Mouse (Mus musculus): Measurements from ENCODE around the gene Hps4.
"Not testable (repeated sequence)": the region's sequence is repeated elsewhere in the genome, so short reads cannot be mapped to it uniquely, and the experiment has no call there.

Gene Hps4

DNA sequence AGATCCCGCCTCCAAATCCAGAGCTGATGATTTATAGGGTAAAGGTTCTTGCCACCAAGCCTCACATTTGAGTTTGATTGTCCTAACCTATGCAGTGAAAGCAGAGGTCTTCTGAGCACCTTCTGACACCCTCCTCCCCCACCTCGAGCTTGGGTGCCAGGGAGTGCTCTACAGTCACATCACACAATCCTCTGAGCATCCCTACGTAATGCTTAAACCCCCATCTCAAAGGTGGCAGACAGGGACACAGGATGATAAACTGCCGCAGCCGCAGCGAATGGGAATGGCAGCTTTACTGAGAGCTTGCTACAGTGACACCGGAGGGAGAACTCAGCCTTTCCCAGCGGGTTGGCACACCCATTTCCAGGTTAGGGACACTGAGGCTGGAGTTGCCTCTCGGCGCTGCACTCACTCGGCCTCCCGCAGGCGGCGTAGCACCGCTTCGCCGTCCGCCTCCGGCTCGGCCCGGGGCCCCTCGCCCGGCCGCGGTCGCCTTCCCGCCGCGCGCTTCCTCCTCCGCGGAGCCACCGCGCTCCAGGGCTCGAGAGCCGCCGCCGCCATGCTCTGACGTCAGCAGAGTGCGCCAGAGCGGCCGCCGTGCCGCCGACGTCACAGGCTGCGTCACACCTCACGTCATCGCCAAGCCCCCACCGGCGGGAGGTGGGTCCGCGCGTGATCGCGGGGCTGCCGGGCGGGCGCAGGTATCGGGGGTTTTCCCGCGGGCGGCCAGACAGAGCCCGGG, at the start of gene Hps4, which contains the start of gene Srrd:
Gene Hps4 (plus strand): TSS at position 621 of the 742 bp plus-strand sequence.
Gene Srrd (minus strand): TSS at position 578 of the 742 bp plus-strand sequence.
- peak; percentile 82 for DNase-seq

- no peak for DNase-seq
Measured at GRCm38 (mm10) chr5:112293800-112294199, 49.1 kb upstream of the Hps4 start.

DNA sequence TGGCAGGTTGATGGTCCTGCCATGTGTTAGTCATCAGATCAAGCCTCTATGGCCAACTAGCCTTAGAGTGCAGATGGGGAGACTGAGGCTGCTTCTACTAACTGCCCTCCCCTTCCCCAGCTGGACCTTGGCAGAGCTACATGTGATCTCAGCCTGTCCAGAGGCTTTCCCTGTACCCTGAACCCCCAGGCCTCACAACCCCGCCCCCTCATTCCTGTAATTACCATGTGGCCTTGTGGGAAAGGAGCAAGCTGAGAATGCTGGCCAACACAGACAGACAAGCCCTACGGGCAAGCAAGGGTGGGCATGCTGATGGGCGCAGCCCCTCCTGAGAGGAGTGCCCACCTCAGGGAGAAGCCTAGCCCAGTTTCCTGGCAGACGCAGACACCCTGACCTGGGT, 48.2 kb upstream of the Hps4 start:
- no peak for DNase-seq

DNA sequence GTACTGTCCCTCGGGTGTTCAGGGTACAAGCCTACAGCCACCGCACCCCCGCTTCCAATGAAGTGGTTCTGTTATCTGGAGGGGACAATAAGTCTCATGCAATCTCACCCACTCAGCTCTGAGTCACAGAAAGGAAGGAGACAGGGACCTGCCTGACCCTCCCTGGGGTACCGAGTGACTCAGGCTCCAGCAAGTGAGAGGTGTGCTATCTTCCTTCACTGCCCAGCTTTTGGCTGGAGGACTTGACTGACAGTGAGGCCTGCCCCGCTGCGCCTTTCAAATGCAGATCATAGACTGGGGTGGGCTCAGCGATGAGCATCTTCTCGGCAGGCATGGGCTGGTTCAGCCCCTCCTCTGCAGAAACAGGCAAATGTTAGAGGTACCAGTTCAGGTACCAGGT, 47.7 kb upstream of the Hps4 start:
- DNase-seq, result no peak

DNA sequence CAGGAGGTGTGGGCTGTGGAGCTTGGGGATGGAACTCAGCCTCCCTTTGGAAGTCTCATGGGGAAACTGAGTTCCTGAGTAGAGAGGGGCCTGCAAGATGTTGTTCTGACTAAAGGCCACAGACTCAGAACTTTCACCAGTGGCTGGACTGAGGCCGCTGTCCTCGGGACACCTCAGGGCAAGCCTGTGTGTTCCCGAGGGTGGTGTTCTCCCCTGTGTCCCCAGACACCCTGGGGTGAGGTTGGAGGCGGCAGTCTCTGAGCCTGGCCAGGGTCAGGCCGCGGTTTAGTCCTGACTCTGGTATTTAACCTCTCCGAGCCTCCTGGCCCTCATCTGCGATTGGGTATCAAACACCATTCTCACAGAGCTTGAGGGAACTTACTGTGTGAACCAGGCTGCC, 47.3 kb upstream of the Hps4 start:
- no peak for DNase-seq

- DNase-seq, result no peak
Measured at GRCm38 (mm10) chr5:112296404-112297181, 46.3 kb upstream of the Hps4 start.

DNA sequence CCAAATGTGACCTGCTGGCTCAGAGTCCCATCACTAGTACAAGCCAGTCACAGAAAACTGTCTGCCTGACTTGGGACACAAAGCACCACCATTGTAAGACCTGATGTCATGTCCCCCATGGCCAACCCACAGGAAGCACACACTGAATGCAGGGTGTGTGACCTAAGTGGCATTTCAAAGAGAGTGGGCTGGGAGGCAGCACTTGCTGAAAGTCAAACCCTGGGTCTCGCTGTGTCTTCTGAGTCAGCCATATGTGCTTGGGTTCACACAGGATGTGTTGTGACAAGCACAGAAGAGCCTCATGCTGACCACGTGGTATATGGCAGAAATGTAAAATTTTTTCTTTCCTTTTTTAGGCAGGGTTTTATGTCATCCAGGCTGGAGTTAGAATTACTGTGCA, 45.6 kb upstream of the Hps4 start:
- DNase-seq, result no peak

GRCm38 (mm10) chr5:112298226-112298988, 44.5 kb upstream of the Hps4 start:
- peak; percentile 71 for DNase-seq

DNA sequence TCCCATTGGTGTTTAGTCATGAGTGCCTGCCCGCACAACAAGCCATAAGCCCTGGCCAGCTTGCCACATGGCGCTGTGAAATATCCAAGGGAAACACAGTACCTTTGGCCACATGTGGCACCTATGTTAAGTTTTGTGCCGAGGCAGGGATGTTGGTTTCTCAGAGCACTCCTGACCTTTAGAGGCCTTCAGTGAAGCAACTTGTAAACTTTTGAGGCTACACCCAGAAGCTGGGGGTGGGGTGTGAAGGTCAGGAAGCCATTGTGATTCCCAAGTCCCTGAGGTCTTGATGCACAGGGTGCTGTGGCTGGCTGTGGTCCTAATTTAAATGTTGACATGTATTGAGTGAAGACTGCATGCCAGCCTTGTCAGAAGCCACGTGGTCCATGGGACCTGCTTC, 43.5 kb upstream of the Hps4 start:
- no peak for DNase-seq

- no peak for DNase-seq
Measured at GRCm38 (mm10) chr5:112300112-112300511, 42.8 kb upstream of the Hps4 start.

DNA sequence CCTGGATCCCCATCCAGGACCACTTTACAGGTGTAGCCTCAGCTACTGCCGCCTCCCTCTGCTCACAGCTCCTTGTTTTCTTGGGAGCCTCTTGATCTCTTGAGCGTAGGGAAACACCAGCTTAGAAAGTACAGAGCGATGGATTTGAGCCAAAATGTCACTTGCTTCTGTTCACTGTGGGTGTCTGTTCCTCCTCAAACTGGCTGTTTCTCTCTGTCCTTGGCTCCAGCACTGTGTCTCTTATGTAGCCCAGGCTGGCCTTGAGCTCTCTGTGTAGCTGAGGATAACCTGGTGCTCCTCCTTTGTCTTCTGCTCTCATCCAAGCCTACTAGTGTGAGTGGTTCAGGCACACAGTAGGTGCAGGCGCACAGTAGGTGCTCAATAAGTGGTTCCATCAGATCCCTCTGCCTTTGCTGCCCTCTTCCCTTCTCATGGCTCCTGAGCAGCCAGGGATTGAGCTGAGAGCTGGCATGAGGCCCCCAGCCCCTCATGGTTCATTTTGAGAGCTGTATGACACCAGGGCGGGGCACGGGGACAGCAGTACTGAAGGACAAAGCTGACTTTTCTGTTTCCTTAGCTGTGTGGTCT, 42.1 kb upstream of the Hps4 start:
- DNase-seq, result no peak

GRCm38 (mm10) chr5:112301694-112302093, 41.2 kb upstream of the Hps4 start:
- no peak for DNase-seq

- DNase-seq, result no peak
Measured at GRCm38 (mm10) chr5:112302310-112302709, 40.6 kb upstream of the Hps4 start.

DNA sequence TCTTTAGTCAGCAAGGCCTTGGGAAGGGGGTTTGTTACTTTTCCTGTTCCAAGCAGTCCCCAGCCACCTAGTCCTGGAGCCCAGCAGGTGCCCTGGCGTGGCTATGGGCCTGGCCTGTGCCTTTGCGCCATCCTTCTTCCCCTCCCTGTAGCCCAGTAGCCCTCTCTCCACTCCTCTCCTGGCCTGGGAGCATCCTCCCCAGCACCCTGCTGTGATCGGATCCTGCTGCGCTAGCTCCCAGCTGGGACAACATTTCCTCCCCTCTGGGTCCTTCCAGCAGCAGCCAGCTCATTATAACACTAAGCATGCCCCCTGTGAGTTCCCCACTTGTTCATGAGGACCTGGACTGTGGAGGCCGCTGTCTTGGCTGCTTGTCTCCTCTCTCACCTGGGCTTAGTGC, 37.0 kb upstream of the Hps4 start:
- no peak for DNase-seq

DNA sequence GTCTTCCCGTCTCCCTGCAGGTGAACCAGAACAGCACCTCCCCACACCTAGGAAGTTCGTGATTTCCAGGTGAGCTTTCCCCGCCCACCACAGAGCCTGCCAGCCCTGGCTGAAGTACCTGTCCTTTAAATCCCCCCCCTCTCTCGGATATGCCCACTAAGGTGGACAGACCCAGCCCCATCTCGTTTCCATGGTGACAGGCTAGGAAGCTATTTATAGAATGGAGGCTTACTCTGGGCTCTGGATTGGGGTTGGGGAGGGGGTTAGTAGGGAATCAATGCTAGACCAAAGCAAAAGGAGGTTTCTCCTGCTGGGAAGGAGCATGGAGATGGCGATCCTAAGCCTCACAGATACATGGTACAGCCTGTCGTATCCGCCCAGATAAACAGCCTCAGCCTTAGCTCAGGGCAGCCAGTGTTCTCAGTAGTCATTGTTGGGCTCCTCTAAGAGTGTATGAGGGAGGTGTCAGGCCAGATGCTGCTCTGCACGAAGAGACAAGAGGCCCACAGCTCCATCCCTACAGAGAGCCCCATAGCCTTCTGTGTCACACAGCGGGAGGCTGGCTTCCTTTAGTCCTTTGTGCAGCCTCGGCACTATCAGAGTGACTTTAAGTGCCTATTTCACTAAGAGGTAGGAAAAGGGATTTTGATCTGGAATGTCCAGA, 29.5 kb upstream of the Hps4 start:
- no peak for DNase-seq

DNA sequence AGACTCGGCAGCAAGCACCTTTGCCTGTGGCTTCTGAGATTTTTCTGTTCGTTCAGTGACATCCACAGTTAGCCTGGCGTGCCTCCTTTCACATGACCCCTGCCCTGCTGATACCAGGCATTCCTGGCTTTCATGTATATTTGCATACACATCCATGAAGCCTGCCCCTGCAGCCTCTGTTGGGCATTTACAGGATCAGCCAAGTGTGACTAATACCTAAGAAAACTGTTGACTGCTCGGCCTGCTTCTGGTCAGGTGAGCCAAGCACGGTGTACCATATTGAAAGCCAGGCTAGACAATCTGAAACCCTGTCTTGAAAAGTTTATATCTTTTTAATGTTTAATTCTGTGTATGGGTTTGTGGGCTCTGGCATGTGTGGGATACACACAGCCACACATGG, 26.4 kb upstream of the Hps4 start:
- DNase-seq, result no peak

DNA sequence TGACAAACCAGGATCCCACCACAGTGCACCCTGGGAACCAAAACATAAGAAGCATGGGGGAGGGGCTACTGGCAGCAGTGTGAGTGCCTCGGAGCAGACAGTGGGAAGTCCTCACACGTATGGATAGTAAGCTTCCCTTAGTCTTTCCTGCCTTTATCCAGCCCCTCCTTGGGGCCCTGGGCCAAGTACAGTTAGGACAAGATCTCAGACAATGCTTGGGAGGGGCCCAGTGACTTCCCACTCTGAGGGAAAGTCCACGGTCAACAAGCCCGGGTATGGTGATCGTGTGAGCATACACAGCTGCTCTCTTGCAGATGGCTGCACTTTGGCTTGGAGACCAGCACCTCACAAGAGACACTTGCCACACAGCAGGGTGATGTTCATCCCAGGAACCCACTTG, 25.6 kb upstream of the Hps4 start:
- peak; percentile 77 for DNase-seq

- DNase-seq, result not testable (repeated sequence)
Measured at GRCm38 (mm10) chr5:112319343-112319742, 23.5 kb upstream of the Hps4 start.

- DNase-seq, result no peak
Measured at GRCm38 (mm10) chr5:112320379-112320778, 22.5 kb upstream of the Hps4 start.

- no peak for DNase-seq
Measured at GRCm38 (mm10) chr5:112320936-112321335, 21.9 kb upstream of the Hps4 start.

DNA sequence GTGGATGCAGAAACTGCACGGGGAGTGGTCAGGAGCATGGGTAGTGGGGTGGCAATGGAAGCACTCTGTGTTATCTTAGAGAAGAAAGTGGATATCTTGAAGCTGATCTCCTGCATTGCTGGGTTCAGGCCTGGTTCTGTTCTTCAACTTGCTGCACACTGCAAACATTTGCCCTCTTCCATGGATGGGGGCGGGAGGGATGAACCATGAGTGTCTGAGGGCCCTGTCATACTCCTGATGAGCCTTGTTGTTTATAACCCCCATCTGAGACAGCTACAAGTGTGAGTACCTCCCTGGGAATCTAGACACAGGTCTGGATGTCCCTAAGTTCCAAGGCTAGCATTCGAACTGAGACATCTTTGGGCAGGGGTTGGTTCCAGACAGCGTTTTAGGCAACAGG, 21.5 kb upstream of the Hps4 start:
- no peak for DNase-seq

GRCm38 (mm10) chr5:112323246-112323645, 19.6 kb upstream of the Hps4 start:
- DNase-seq, result no peak

Data from lung, postnatal 36 days (tissue).